Mouse (Mus musculus): ENCODE data around the gene Agbl2. TPM values are rescaled to one million over a fixed set of nuclear protein-coding genes. Genes with fewer than 3 reads are reported as not detected.

Gene Agbl2
- polyA plus RNA-seq, 1 experiment from 2014 or later, result 0.69 TPM

- WGBS, result 0% methylated on average over 66 of the region's 67 CpGs
- H3K9me3 ChIP-seq (ENCODE audit: control insufficient read depth, low read length), result no peaks in the 10 kb centered on the region
- peak within 1 kb of the TSS; percentile 78 for H3K4me2 ChIP-seq (ENCODE audit: low read length)
- peak within 1 kb of the TSS; percentile 94 for H3K4me3 ChIP-seq (ENCODE audit: low read length)
- peak within 1 kb of the TSS; percentile 95 for H3K27ac ChIP-seq (ENCODE audit: low read depth, low read length)
- peak; percentile 97 for ATAC-seq
- no peaks in the 10 kb centered on the region for H3K27me3 ChIP-seq (replicated peaks; ENCODE audit: control insufficient read depth, insufficient read depth, low read length)
- peaks cover 15% of the 10 kb centered on the region for H3K36me3 ChIP-seq (ENCODE audit: control insufficient read depth, insufficient read depth, low read length)
- H3K4me1 ChIP-seq (ENCODE audit: control insufficient read depth, insufficient read depth, low read depth, low read length), result peaks cover 19% of the 10 kb centered on the region
- H3K9ac ChIP-seq (ENCODE audit: low read depth, low read length), result peak within 1 kb of the TSS; percentile 97
Measured at GRCm38 (mm10) chr2:90846955-90847680, 64.6 kb downstream of the Agbl2 start, which contains the start of gene Mtch2. Gene Mtch2 (plus strand): TSS chr2:90847155.

- Histone ChIP-seq H3K27ac (ENCODE audit: low read depth, low read length) (peak overlapping the region; percentile 95), H3K9me3 (ENCODE audit: control insufficient read depth, low read length) (no peaks in the 10 kb centered on the region), H3K4me2 (ENCODE audit: low read length) (peak overlapping the region; percentile 74), H3K36me3 (ENCODE audit: control insufficient read depth, insufficient read depth, low read length) (peaks cover 17% of the 10 kb centered on the region), H3K4me1 (ENCODE audit: control insufficient read depth, insufficient read depth, low read depth, low read length) (peaks cover 19% of the 10 kb centered on the region), H3K9ac (ENCODE audit: low read depth, low read length) (peak overlapping the region; percentile 97), H3K27me3 (replicated peaks; ENCODE audit: control insufficient read depth, insufficient read depth, low read length) (no peaks in the 10 kb centered on the region), H3K4me3 (ENCODE audit: low read length) (peak overlapping the region; percentile 94)
- WGBS, result under 1% methylated on average over 13 of the region's 13 CpGs
- ATAC-seq, result no peak
Measured at GRCm38 (mm10) chr2:90847681-90848050, 65.1 kb downstream of the Agbl2 start.

- Histone ChIP-seq H3K9ac (ENCODE audit: low read depth, low read length) (no peak overlapping the region), H3K4me3 (ENCODE audit: low read length) (peak overlapping the region; percentile 94), H3K36me3 (ENCODE audit: control insufficient read depth, insufficient read depth, low read length) (peaks cover 19% of the 10 kb centered on the region), H3K27ac (ENCODE audit: low read depth, low read length) (no peak overlapping the region; the same call in 1 of the 2 replicates), H3K9me3 (ENCODE audit: control insufficient read depth, low read length) (no peaks in the 10 kb centered on the region), H3K4me1 (ENCODE audit: control insufficient read depth, insufficient read depth, low read depth, low read length) (peaks cover 19% of the 10 kb centered on the region), H3K27me3 (replicated peaks; ENCODE audit: control insufficient read depth, insufficient read depth, low read length) (no peaks in the 10 kb centered on the region), H3K4me2 (ENCODE audit: low read length) (peak overlapping the region; percentile 74)
- 87% methylated on average over 5 of the region's 5 CpGs for WGBS
- no peak for ATAC-seq
Measured at GRCm38 (mm10) chr2:90848331-90848730, 65.8 kb downstream of the Agbl2 start.

- H3K27me3 ChIP-seq (replicated peaks; ENCODE audit: control insufficient read depth, insufficient read depth, low read length), result no peaks in the 10 kb centered on the region
- H3K9me3 ChIP-seq (ENCODE audit: control insufficient read depth, low read length), result no peaks in the 10 kb centered on the region
- H3K4me3 ChIP-seq (ENCODE audit: low read length), result no peak overlapping the region
- peaks cover 19% of the 10 kb centered on the region for H3K4me1 ChIP-seq (ENCODE audit: control insufficient read depth, insufficient read depth, low read depth, low read length)
- H3K36me3 ChIP-seq (ENCODE audit: control insufficient read depth, insufficient read depth, low read length), result peaks cover 28% of the 10 kb centered on the region
- H3K9ac ChIP-seq (ENCODE audit: low read depth, low read length), result no peak overlapping the region
- no peak for ATAC-seq
- H3K27ac ChIP-seq (ENCODE audit: low read depth, low read length), result no peak overlapping the region
- WGBS, result 86% methylated on average over 1 of the region's 1 CpGs
- H3K4me2 ChIP-seq (ENCODE audit: low read length), result no peak overlapping the region
Measured at GRCm38 (mm10) chr2:90850401-90850800, 67.9 kb downstream of the Agbl2 start.

DNA sequence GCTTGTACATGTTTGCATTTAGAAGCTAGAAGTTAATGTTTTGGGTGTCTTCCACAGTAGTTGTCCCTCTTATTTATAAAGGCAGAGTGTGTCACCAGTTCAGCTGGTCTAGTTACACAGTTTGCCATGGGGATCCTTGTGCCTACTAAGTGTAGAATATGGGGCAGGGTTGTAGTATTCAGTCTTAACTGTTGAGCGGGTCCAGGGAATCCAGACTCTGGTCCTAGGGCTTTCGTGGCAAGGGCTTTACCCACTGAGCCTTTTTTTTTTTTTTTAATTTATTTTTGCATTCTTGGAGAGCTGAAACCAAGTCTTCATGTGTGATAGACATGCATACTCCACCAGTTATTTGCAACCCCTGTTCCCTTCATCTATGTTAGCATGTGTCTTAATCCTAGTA lies 79.0 kb downstream of the Agbl2 start:
- peaks cover 33% of the 10 kb centered on the region for H3K36me3 ChIP-seq (ENCODE audit: control insufficient read depth, insufficient read depth, low read length)
- H3K27ac ChIP-seq (ENCODE audit: low read depth, low read length), result no peak overlapping the region
- no peak overlapping the region for H3K4me2 ChIP-seq (ENCODE audit: low read length)
- H3K9me3 ChIP-seq (ENCODE audit: control insufficient read depth, low read length), result no peaks in the 10 kb centered on the region
- H3K27me3 ChIP-seq (replicated peaks; ENCODE audit: control insufficient read depth, insufficient read depth, low read length), result no peaks in the 10 kb centered on the region
- H3K4me3 ChIP-seq (ENCODE audit: low read length), result no peak overlapping the region
- no peak for ATAC-seq
- no peaks in the 10 kb centered on the region for H3K4me1 ChIP-seq (ENCODE audit: control insufficient read depth, insufficient read depth, low read depth, low read length)
- WGBS, result 95% methylated on average over 2 of the region's 2 CpGs
- H3K9ac ChIP-seq (ENCODE audit: low read depth, low read length), result no peak overlapping the region

DNA sequence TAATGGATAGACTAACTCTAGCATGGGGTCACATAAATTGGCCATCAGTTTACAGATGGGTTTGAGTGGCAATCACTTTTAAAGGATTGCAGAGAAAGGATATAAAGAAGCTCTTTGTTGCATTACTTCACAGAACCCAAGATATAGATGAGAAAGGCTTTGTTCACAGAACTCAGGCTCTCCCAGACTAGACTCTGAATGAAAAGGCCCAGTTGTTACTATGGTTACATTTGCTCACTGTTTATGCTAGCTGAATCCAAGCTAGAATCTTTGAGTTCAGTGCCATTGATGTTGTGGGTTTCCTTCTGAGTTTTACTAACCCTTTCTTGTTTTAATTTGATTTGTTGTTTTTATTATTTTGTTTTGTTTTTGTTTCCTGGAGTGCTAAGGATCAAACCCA lies 81.7 kb downstream of the Agbl2 start:
- no peak for ATAC-seq
- H3K36me3 ChIP-seq (ENCODE audit: control insufficient read depth, insufficient read depth, low read length), result peaks cover 34% of the 10 kb centered on the region
- peak overlapping the region; percentile 34; the same call in 1 of the 2 replicates for H3K27ac ChIP-seq (ENCODE audit: low read depth, low read length)

GRCm38 (mm10) chr2:90866524-90866923 lies 84.0 kb downstream of the Agbl2 start:
- H3K4me3 ChIP-seq (ENCODE audit: low read length), result no peak overlapping the region
- no peak overlapping the region for H3K9ac ChIP-seq (ENCODE audit: low read depth, low read length)
- WGBS, result 16% methylated on average over 3 of the region's 3 CpGs
- peaks cover 24% of the 10 kb centered on the region for H3K36me3 ChIP-seq (ENCODE audit: control insufficient read depth, insufficient read depth, low read length)
- H3K4me1 ChIP-seq (ENCODE audit: control insufficient read depth, insufficient read depth, low read depth, low read length), result no peaks in the 10 kb centered on the region
- no peak overlapping the region for H3K4me2 ChIP-seq (ENCODE audit: low read length)
- H3K27ac ChIP-seq (ENCODE audit: low read depth, low read length), result no peak overlapping the region
- H3K9me3 ChIP-seq (ENCODE audit: control insufficient read depth, low read length), result no peaks in the 10 kb centered on the region
- peak; percentile 91 for ATAC-seq
- H3K27me3 ChIP-seq (replicated peaks; ENCODE audit: control insufficient read depth, insufficient read depth, low read length), result no peaks in the 10 kb centered on the region

More for the DNA sequence above, 81.7 kb downstream of the Agbl2 start:
- Histone ChIP-seq H3K4me1 (ENCODE audit: control insufficient read depth, insufficient read depth, low read depth, low read length) (no peaks in the 10 kb centered on the region), H3K27me3 (replicated peaks; ENCODE audit: control insufficient read depth, insufficient read depth, low read length) (no peaks in the 10 kb centered on the region), H3K4me3 (ENCODE audit: low read length) (no peak overlapping the region), H3K9ac (ENCODE audit: low read depth, low read length) (no peak overlapping the region), H3K4me2 (ENCODE audit: low read length) (no peak overlapping the region), H3K9me3 (ENCODE audit: control insufficient read depth, low read length) (no peaks in the 10 kb centered on the region)

GRCm38 (mm10) chr2:90870136-90870601 lies 87.6 kb downstream of the Agbl2 start:
- no peaks in the 10 kb centered on the region for H3K4me1 ChIP-seq (ENCODE audit: control insufficient read depth, insufficient read depth, low read depth, low read length)
- H3K4me2 ChIP-seq (ENCODE audit: low read length), result no peak overlapping the region
- H3K9ac ChIP-seq (ENCODE audit: low read depth, low read length), result no peak overlapping the region
- no peaks in the 10 kb centered on the region for H3K27me3 ChIP-seq (replicated peaks; ENCODE audit: control insufficient read depth, insufficient read depth, low read length)
- 55% methylated on average over 4 of the region's 4 CpGs for WGBS
- H3K9me3 ChIP-seq (ENCODE audit: control insufficient read depth, low read length), result no peaks in the 10 kb centered on the region
- H3K27ac ChIP-seq (ENCODE audit: low read depth, low read length), result 0 out of 2 replicates have a peak overlapping the region, but pooled peaks have one; percentile 25
- peaks cover 11% of the 10 kb centered on the region for H3K36me3 ChIP-seq (ENCODE audit: control insufficient read depth, insufficient read depth, low read length)
- H3K4me3 ChIP-seq (ENCODE audit: low read length), result no peak overlapping the region
- no peak for ATAC-seq

DNA sequence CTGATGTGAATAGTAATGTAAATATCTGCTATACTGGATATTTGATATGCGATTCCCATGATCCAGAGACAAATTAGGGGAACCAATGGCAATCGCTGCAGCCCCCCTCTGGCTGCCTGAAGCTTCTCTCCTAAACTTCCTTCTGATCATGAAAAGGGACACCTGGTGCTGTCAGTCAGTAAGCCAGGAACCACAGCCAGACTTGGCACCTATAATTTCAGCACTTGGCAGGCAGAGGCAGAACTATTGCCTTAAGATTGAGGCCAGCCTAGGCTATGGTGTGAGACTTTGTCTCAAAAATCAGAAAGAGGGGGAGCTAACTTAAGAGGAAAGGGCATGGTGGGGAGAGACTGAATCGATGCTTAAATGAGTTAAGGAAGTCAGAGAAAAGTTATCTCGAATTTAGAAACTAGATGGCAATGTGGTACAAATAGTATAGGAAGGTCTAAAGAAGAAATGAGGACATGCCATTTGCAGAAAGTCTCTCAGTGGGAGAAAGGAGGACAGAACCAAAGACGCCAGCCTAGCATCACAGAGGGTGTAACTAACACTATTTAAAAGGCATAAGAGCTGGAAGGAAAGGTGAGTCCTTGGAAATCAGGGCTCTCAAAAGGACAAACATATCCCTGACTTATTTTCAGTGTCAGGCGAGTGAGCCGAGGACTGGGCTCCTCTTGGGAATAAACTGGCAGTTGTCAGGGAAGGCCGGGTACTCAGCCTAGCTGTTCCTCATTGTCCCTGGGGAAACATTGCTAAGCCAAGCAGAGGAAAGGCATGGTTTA lies 88.8 kb downstream of the Agbl2 start:
- 58% methylated on average over 8 of the region's 8 CpGs for WGBS
- ATAC-seq, result no peak
- Histone ChIP-seq H3K27ac (ENCODE audit: low read depth, low read length) (no peak overlapping the region), H3K9ac (ENCODE audit: low read depth, low read length) (no peak overlapping the region), H3K4me1 (ENCODE audit: control insufficient read depth, insufficient read depth, low read depth, low read length) (no peaks in the 10 kb centered on the region), H3K4me2 (ENCODE audit: low read length) (no peak overlapping the region), H3K9me3 (ENCODE audit: control insufficient read depth, low read length) (no peaks in the 10 kb centered on the region), H3K27me3 (replicated peaks; ENCODE audit: control insufficient read depth, insufficient read depth, low read length) (no peaks in the 10 kb centered on the region), H3K4me3 (ENCODE audit: low read length) (no peak overlapping the region), H3K36me3 (ENCODE audit: control insufficient read depth, insufficient read depth, low read length) (0 out of 2 replicates have a peak, but pooled peaks cover 3% of the 10 kb centered on the region)
